Mouse (Mus musculus) C3H10T1/2 (cell line): ENCODE results near the gene Huwe1. TPM values are rescaled to one million over a fixed set of nuclear protein-coding genes. Genes with fewer than 3 reads are reported as not detected.

ENCODE experiments used
- polyA plus RNA-seq, 2 experiments: library from polyadenylated mRNA; unstranded; fragments of >200 nt; fragmentation: generic; extraction: Trizol; gene quantifications; one replicate each; pipeline ENCODE4 v1.2.1; 2012; ENCODE audit warnings: missing spikeins in 2 of 2

The Huwe1 gene
- polyA plus RNA-seq: 10 to 100 TPM in 1 of 2 experiments, 1 to 10 TPM in 1; 2.8 to 33.4 TPM

GRCm38 (mm10) chrX:151800701-151801511, at the start of gene Huwe1:
TSS of gene Huwe1 (plus strand) at chrX:151800807.

Other genes starting within 250 kb of the Huwe1 start
- 100 to 1,000 TPM; 266 to 268 TPM for gene Hsd17b10, start 201.0 kb downstream of the Huwe1 start, polyA plus RNA-seq
- under 1 TPM; 0.34 to 0.99 TPM for gene Ribc1, start 215.5 kb downstream of the Huwe1 start, polyA plus RNA-seq
- 10 to 100 TPM in 1 of 2 experiments, 1 to 10 TPM in 1; 5.5 to 30.1 TPM for gene Smc1a, start 215.6 kb downstream of the Huwe1 start, polyA plus RNA-seq